Mouse (Mus musculus) kidney, embryonic 14.5 days (tissue): ENCODE results near the gene Zbtb37. TPM values are rescaled to one million over a fixed set of nuclear protein-coding genes. Genes with fewer than 3 reads are reported as not detected.
"Not testable (repeated sequence)": the region's sequence is repeated elsewhere in the genome, so short reads cannot be mapped to it uniquely, and the experiment has no call there.

Experiments
- ATAC-seq: fragments of 200-750 bp; cut with Nextera tagmentation; 2 replicates; pipeline ENCODE4 v1.8.0; 2017; ENCODE audit warnings: moderate number of reproducible peaks, mild to moderate bottlenecking, moderate TSS enrichment, moderate library complexity; ENCODE audit not compliant: low FRiP score, low TSS enrichment
- H3K27ac ChIP-seq: fragments of 300-500 bp; sonication (generic); 2 replicates; pipeline ENCODE4 v1.5.1; 2014; ENCODE audit warnings: low read depth, mild to moderate bottlenecking, low read length, moderate library complexity, mixed read lengths
- H3K27me3 ChIP-seq: fragments of 300-500 bp; sonication (generic); 2 replicates; pipeline ENCODE4 v1.6.1; 2014; ENCODE audit warnings: mild to moderate bottlenecking, low read length; ENCODE audit not compliant: control insufficient read depth, insufficient read depth
- H3K36me3 ChIP-seq: fragments of 300-500 bp; sonication (generic); 2 replicates; pipeline ENCODE4 v1.6.1; 2014; ENCODE audit warnings: low read length, mixed read lengths; ENCODE audit not compliant: control insufficient read depth, insufficient read depth
- H3K4me1 ChIP-seq: fragments of 300-500 bp; sonication (generic); 2 replicates; pipeline ENCODE4 v1.6.1; 2014; ENCODE audit warnings: low read length, mixed read lengths; ENCODE audit not compliant: control insufficient read depth, insufficient read depth
- H3K4me2 ChIP-seq: fragments of 300-500 bp; sonication (generic); replicated peaks from 2 replicates; pipeline ENCODE4 v1.6.1; 2014; ENCODE audit warnings: low read depth, mild to moderate bottlenecking, low read length
- H3K4me3 ChIP-seq: fragments of 300-500 bp; sonication (generic); 2 replicates; pipeline ENCODE4 v1.5.1; 2014; ENCODE audit warnings: mild to moderate bottlenecking, low read length
- H3K9ac ChIP-seq: fragments of 300-500 bp; sonication (generic); 2 replicates; pipeline ENCODE4 v1.6.1; 2014; ENCODE audit warnings: low read depth, mild to moderate bottlenecking, low read length, moderate library complexity
- H3K9me3 ChIP-seq: fragments of 300-500 bp; sonication (generic); 2 replicates; pipeline ENCODE4 v1.6.1; 2016; ENCODE audit warnings: low read length; ENCODE audit not compliant: control insufficient read depth
- WGBS: fragments of 180-500 bp; shearing (Covaris S2); extraction: QIAGEN DNeasy Blood & Tissue Kit; methylation state at CpG from one replicate; pipeline ENCODE4 v1.1.7; 2014; 5-methylcytosine and 5-hydroxymethylcytosine counted together
- polyA plus RNA-seq: library from polyadenylated mRNA; unstranded; fragments of >200 nt; fragmentation: Nextera tagmentation; extraction: Ambion mirVana; gene quantifications from 2 replicates; pipeline ENCODE4 v1.2.1, GENCODE M21; 2014

The Zbtb37 gene
- polyA plus RNA-seq, 1 experiment from 2014 or later, result 11.0 TPM

DNA sequence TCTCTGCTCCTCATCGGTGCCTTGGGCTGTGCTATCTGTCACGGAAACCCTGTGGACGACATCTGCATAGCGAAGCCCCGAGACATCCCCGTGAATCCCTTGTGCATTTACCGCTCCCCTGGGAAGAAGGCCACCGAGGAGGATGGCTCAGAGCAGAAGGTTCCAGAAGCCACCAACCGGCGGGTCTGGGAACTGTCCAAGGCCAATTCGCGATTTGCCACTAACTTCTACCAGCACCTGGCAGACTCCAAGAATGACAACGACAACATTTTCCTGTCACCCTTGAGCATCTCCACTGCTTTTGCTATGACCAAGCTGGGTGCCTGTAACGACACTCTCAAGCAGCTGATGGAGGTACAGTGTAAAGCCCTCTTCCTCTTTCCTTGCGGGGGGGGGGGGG, 45.3 kb downstream of the Zbtb37 start:
- Histone ChIP-seq H3K27me3 (no peaks in the 10 kb centered on the region), H3K9me3 (no peaks in the 10 kb centered on the region), H3K27ac (no peak overlapping the region), H3K4me2 (no peak overlapping the region), H3K4me3 (no peak overlapping the region), H3K4me1 (no peaks in the 10 kb centered on the region), H3K9ac (no peak overlapping the region), H3K36me3 (no peaks in the 10 kb centered on the region)
- 86% methylated on average over 14 of the region's 15 CpGs for WGBS
- ATAC-seq, result no peak

DNA sequence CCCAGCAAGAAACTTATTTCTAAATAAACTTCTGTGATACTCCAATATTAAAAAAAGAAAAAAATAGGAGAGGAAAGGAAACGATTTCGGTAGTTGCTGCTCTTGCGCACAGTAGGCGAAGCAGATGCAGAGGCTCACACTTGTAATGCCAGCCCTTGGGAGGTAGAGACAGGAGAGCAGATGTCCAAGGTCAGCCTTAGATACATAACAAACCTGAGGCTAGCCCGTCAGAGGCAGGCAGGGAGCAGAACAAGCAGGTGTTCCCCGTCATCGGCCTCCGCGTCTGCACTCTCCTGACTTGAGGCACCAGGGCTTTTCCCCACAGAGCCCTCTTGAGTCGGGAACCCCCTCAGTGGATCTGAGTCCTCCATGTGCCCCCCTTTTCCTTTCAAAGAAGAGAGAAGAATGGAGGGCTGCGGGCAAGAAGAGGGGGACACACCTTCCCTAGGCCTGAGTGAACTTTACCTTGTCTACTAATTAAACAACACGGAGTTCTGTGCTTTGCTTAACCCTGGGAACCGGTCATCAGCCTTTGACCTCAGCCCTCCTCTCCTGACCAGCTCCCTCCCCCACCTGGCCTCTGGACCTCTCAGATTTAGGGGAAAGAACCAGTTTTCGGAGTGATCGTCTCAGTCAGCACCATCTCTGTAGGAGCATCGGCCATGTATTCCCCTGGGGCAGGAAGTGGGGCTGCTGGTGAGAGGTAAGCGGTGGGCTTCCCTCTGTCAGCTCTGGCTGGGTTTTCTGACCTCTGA, 47.6 kb downstream of the Zbtb37 start:
- Histone ChIP-seq H3K4me1 (no peaks in the 10 kb centered on the region), H3K9ac (no peak overlapping the region), H3K9me3 (no peaks in the 10 kb centered on the region), H3K36me3 (no peaks in the 10 kb centered on the region), H3K27ac (no peak overlapping the region), H3K4me3 (no peak overlapping the region), H3K27me3 (no peaks in the 10 kb centered on the region), H3K4me2 (no peak overlapping the region)
- no peak for ATAC-seq
- 75% methylated on average over 17 of the region's 17 CpGs for WGBS

DNA sequence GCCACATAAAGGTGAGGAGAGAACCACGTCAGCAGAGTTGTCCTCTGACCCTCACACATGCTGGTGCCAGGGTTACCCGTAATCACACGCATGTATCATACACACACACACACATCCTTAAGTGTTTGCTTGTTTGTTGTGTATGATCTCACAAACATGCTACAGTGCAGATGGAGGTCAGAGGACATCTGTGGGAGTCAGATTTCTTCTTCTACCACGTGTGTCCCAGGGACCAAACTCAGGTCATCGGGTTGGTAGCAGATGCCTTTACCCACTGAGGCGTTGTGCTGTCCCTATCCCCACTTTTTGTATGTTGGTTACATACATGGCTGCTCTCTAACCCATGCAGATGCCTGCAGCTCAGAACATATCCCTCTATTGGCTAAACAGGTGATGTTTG, 49.2 kb downstream of the Zbtb37 start:
- WGBS, result 78% methylated on average over 6 of the region's 6 CpGs
- Histone ChIP-seq H3K36me3 (no peaks in the 10 kb centered on the region), H3K27me3 (no peaks in the 10 kb centered on the region), H3K4me2 (no peak overlapping the region), H3K4me1 (0 out of 2 replicates have a peak, but pooled peaks cover 7% of the 10 kb centered on the region), H3K9ac (no peak overlapping the region), H3K4me3 (no peak overlapping the region), H3K9me3 (no peaks in the 10 kb centered on the region), H3K27ac (no peak overlapping the region)
- no peak for ATAC-seq

DNA sequence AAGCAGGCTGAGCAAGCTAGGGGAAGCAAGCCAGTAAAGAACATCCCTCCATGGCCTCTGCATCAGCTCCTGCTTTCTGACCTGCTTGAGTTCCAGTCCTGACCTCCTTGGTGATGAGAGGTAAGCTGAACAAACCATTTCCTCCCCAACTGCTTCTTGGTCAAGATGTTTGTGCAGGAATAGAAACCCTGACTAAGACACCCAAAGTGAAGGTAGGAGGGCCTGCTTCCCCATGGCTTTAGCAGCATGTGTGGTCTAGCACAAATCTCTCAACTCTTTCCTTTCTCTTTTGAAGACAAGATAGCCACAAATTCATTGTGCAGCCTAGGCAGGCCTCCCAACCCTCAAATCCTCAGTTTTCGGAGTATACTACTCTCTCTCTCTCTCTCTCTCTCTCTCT, 49.9 kb downstream of the Zbtb37 start:
- not testable (repeated sequence) for H3K9me3 ChIP-seq, H3K4me1 ChIP-seq, H3K4me2 ChIP-seq, H3K27me3 ChIP-seq, H3K4me3 ChIP-seq, H3K36me3 ChIP-seq, H3K9ac ChIP-seq, H3K27ac ChIP-seq, ATAC-seq
- WGBS, result 70% methylated on average over 1 of the region's 1 CpGs

DNA sequence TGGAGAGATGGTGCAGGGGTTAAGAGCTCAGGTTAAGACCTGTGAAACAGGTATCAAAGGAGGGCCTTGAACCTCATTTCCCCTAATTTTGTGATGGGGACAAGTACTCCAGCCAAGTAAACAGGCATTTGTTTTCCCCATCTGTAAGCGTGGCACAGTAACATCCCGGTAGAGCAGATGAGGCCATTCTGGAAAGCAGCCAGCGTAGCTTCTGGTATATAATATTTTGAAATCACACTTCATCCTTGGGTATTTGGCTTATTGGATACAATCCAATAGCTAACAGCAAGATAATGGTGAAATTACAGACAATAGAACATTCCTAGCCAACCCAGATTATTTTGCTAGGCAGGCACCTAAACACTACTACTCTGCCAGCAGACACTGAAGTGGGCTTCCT, 51.8 kb downstream of the Zbtb37 start:
- no peak overlapping the region for H3K9ac ChIP-seq
- H3K27ac ChIP-seq, result no peak overlapping the region
- no peaks in the 10 kb centered on the region for H3K9me3 ChIP-seq
- 93% methylated on average over 3 of the region's 3 CpGs for WGBS
- H3K4me1 ChIP-seq, result 0 out of 2 replicates have a peak, but pooled peaks cover 7% of the 10 kb centered on the region
- ATAC-seq, result no peak
- H3K4me3 ChIP-seq, result no peak overlapping the region
- H3K4me2 ChIP-seq, result no peak overlapping the region
- H3K27me3 ChIP-seq, result no peaks in the 10 kb centered on the region
- H3K36me3 ChIP-seq, result no peaks in the 10 kb centered on the region

DNA sequence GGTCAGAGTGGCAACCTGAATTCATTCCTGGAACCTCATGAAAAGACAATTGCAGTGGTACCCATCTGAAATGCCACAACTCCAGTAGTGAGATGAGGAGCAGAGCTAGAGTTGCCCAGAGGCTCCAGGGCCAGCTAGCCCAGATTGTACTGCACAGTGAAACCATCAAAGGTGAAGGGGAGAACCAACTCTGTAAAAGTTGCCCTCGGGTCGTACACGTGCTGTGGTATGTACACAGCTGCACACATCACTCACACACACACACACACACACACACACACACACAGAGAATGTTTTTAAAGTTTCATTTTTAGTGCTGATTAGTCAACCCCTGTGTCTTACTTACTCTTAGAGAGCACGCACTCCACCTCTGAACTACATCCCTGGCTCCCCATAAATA, 53.3 kb downstream of the Zbtb37 start:
- Histone ChIP-seq H3K9ac (no peak overlapping the region), H3K9me3 (no peaks in the 10 kb centered on the region)
- 69% methylated on average over 4 of the region's 4 CpGs for WGBS

DNA sequence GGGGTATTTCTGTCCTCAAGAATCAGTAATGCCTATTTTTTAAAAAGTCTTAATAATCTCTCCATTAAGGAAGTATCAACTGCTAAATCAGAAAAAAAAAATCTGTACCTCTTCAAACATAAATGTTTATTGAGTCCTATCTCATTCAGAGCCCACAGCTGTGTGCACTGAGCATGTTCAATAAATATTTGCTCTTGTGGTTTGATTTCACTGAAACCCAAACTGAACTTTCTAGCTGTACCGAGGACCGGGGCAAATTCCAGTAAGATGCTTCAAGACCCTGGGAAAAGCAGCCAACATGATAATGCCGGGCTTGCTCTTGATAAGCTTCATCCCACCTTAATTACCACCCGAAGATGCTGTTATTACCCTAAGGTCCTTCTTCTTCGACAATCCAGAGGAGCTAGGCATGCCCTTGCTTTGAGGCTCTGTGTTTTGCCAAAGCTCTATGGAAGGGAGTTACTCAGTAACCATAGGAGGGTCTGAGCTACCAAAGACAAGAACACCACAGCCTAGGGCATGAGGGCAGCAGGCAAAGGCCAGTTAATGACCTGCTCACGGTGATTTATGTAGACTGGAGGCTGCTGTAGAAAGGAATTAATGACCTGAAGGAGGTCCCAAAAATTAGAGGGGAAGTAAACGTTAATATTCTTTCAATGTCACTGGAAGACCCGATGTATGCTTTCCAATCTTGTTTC, 54.0 kb downstream of the Zbtb37 start:
- H3K4me2 ChIP-seq, result no peak overlapping the region; the same call in 1 of the 2 replicates
- H3K4me3 ChIP-seq, result no peak overlapping the region
- no peak overlapping the region for H3K27ac ChIP-seq
- no peaks in the 10 kb centered on the region for H3K9me3 ChIP-seq
- no peaks in the 10 kb centered on the region for H3K27me3 ChIP-seq
- 0 out of 2 replicates have a peak, but pooled peaks cover 7% of the 10 kb centered on the region for H3K4me1 ChIP-seq
- H3K9ac ChIP-seq, result no peak overlapping the region
- 41% methylated on average over 8 of the region's 8 CpGs for WGBS
- peak; percentile 71; the same call in 1 of the 2 replicates for ATAC-seq
- no peaks in the 10 kb centered on the region for H3K36me3 ChIP-seq

More for the DNA sequence above, 53.3 kb downstream of the Zbtb37 start:
- H3K27ac ChIP-seq, result no peak overlapping the region
- H3K36me3 ChIP-seq, result no peaks in the 10 kb centered on the region
- H3K4me2 ChIP-seq, result no peak overlapping the region
- ATAC-seq, result no peak
- H3K4me1 ChIP-seq, result 0 out of 2 replicates have a peak, but pooled peaks cover 7% of the 10 kb centered on the region
- no peaks in the 10 kb centered on the region for H3K27me3 ChIP-seq
- no peak overlapping the region for H3K4me3 ChIP-seq

DNA sequence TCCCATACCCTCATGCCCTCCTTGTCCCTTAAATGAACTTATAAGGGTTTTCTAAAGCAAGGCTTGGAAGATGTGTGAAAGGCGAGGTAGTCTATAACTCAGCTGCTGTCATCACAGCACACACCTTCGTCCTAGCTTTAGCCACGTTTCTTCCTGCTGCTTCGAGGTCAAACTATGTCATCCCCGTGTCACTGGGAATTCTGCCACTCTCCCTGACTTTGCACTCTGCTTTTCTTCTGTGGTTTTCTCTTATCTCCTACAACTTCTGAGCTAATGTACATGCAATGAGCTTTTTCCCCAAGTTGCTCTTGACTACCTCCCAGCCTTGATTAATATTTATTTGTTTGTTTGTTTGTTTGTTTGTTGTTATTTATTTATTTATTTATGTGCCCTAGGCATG, 54.6 kb downstream of the Zbtb37 start:
- no peak for ATAC-seq
- Histone ChIP-seq H3K9ac (no peak overlapping the region), H3K4me3 (no peak overlapping the region), H3K4me1 (0 out of 2 replicates have a peak, but pooled peaks cover 7% of the 10 kb centered on the region), H3K36me3 (peaks cover 3% of the 10 kb centered on the region; the same call in 1 of the 2 replicates), H3K4me2 (no peak overlapping the region), H3K9me3 (no peaks in the 10 kb centered on the region), H3K27me3 (no peaks in the 10 kb centered on the region), H3K27ac (no peak overlapping the region)
- WGBS, result 54% methylated on average over 5 of the region's 5 CpGs
